Mouse (Mus musculus) myocyte (in vitro differentiated cells): ENCODE measurements around the gene Gpc6.

ENCODE experiments used
- E2F4 ChIP-seq: IDR thresholded peaks from one replicate; pipeline ENCODE4 v1.6.1; 2011; ENCODE audit warnings: mild to moderate bottlenecking, control low read depth, moderate library complexity; ENCODE audit not compliant: insufficient read depth
- POLR2A ChIP-seq: IDR thresholded peaks from one replicate; pipeline ENCODE4 v1.6.1; 2011; ENCODE audit warnings: low read depth, mild to moderate bottlenecking, control low read depth, moderate library complexity; ENCODE audit not compliant: insufficient read length
- POLR2AphosphoS2 ChIP-seq: IDR thresholded peaks from one replicate; pipeline ENCODE4 v1.6.1; 2011; ENCODE audit warnings: low read depth, control low read depth; ENCODE audit not compliant: insufficient read length
- TCF3 ChIP-seq: IDR thresholded peaks from one replicate; pipeline ENCODE4 v1.6.1; 2011; ENCODE audit warnings: low read depth, control low read depth; ENCODE audit not compliant: insufficient read length
- USF1 ChIP-seq: IDR thresholded peaks from one replicate; pipeline ENCODE4 v1.6.1; 2011; ENCODE audit warnings: low read depth, mild to moderate bottlenecking, control low read depth, moderate library complexity

DNA sequence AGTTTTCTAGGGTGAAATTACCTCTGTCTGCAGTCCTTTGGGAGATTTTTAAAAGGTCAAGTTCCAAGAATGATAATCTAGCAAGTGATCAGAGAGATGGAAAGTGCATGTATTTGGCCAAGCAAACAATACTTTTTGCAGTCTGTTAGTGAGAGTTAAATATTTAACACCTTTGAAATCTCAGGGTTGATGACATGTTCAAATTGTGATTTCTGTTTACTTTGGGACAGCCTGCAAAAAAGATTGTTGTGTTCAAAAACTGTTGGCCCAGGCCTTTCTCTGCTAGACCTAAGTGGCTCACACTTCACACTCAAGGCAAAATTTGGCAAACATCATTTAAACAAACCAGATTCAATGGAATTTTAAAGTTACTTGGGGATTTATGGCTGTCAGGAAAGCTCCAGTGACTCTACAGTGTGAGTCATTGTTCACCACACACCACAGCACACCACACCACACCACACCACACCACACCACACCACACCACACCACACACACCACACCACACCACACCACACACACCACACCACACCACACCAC, 460.7 kb downstream of the Gpc6 start:
- TF ChIP-seq POLR2A (no peak), USF1 (no peak), TCF3 (no peak), E2F4 (no peak), POLR2AphosphoS2 (no peak)
